Mouse (Mus musculus): ENCODE measurements at regions not wholly inside any gene's neighbourhood (a gene's known extent, or its start where the extent isn't known, plus 50 kb on each side); places are given as distances from the start of the nearest gene placed in this dataset.
A peak's percentile ranks its signal among the peaks of the same experiment; 100 is the strongest.

DNA sequence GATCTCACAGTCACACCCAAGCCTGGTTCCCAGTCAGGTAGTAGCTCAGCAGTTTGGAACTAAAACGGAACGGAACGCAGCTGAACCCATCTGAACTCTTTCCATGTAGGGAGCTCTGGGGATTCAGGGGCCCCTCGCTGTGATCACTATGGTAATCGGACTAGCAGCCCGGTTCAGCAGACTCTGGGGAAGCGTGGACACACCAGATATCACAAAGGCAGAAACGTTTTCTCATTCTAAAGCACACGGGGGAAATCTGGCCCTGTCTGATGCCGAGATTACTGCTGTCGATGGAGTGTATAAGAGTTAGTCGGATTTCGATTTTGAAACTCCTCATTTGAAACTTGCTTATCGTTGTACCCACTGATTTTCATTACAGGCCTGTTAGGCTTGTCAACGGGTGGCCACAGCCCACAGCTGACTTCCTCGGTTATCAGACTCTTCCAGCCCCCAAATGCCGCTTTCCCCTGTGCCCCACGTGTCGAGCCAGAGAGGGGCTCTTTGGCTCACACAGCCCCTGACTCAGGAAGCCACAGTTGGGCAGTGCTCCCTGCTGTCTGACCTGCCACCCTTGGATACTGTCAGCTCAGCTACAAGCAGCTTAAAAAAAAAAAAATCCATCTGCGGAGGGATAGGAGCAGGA is 207.8 kb upstream of the Cnr1 start:
- no peak overlapping the region for H3K27ac ChIP-seq
- WGBS, result 15% methylated on average over 20 of the region's 20 CpGs
- TF ChIP-seq CTCF (IDR thresholded peaks at IDR 0.05) (no peak), POLR2A (IDR thresholded peaks at IDR 0.05; ENCODE audit: insufficient read depth, low read depth, low read length) (no peak), EP300 (IDR thresholded peaks at IDR 0.05; ENCODE audit: insufficient read depth, low read depth, low read length) (no peak)
- H3K79me2 ChIP-seq (replicated peaks; ENCODE audit: control insufficient read depth, insufficient read depth, low read length), result no peaks in the 10 kb centered on the region
- no peaks in the 10 kb centered on the region for H3K27me3 ChIP-seq (ENCODE audit: control insufficient read depth, insufficient read depth, low read length)
- H3K4me3 ChIP-seq, result no peak overlapping the region
- no peaks in the 10 kb centered on the region for H3K4me1 ChIP-seq (ENCODE audit: control insufficient read depth, insufficient read depth, low read length)
- no peak overlapping the region for H3K9ac ChIP-seq (ENCODE audit: low read depth, low read length)
- intact Hi-C loops (cut with DNase I), result no loop called here
- DNase-seq, result no peak
- no peaks in the 10 kb centered on the region for H3K36me3 ChIP-seq (ENCODE audit: control insufficient read depth, insufficient read depth, low read length)

DNA sequence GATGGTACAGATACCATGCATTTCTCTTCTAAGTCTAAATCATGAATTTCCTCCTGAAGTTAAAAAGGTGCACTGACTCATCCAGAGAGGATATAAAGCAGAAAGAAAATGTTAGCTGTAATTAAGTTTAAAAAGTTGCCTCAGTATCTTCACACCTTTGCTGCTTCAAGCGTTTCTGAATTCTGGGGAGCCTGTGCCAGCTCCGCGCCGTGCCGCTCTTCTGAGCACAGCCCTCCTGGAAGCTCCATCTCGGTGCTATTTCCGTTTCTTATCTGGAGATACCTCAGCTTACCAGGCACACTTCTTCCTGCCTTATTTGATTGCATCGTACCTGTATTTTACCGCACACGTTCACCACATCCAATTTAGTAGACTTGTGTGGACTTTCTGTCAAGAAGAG is 203.4 kb upstream of the Cnr1 start:
- intact Hi-C loops (cut with DNase I), result no loop called here
- TF ChIP-seq EP300 (IDR thresholded peaks at IDR 0.05; ENCODE audit: insufficient read depth, low read depth, low read length) (no peak), CTCF (IDR thresholded peaks at IDR 0.05) (no peak), POLR2A (IDR thresholded peaks at IDR 0.05; ENCODE audit: insufficient read depth, low read depth, low read length) (no peak)
- H3K27me3 ChIP-seq (ENCODE audit: control insufficient read depth, insufficient read depth, low read length), result no peaks in the 10 kb centered on the region
- no peaks in the 10 kb centered on the region for H3K79me2 ChIP-seq (replicated peaks; ENCODE audit: control insufficient read depth, insufficient read depth, low read length)
- no peak for DNase-seq
- H3K27ac ChIP-seq, result no peak overlapping the region
- no peaks in the 10 kb centered on the region for H3K36me3 ChIP-seq (ENCODE audit: control insufficient read depth, insufficient read depth, low read length)
- no peaks in the 10 kb centered on the region for H3K4me1 ChIP-seq (ENCODE audit: control insufficient read depth, insufficient read depth, low read length)
- no peak overlapping the region for H3K4me3 ChIP-seq
- no peak overlapping the region for H3K9ac ChIP-seq (ENCODE audit: low read depth, low read length)
- 64% methylated on average over 10 of the region's 10 CpGs for WGBS

DNA sequence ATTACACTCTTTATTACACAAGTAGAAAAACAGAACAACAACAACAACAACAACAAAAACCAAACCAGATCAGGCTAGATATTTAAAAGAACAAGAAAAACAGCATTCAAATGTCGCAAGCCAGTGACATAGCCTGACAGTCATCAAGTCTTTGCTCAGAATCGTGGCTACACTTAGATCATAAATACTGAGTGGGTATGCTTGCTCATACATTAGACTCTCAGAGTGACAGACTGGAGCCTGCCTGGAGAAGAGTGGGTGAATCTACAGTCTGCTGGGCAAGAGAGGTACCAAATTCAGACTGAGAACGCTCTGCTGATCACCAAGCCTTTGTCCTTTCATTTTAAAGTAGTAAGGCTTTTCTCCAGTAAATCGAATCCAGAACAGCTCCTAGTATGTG is 202.4 kb upstream of the Cnr1 start:
- 80% methylated on average over 4 of the region's 4 CpGs for WGBS
- Histone ChIP-seq H3K27ac (no peak overlapping the region), H3K27me3 (ENCODE audit: control insufficient read depth, insufficient read depth, low read length) (no peaks in the 10 kb centered on the region), H3K36me3 (ENCODE audit: control insufficient read depth, insufficient read depth, low read length) (no peaks in the 10 kb centered on the region), H3K4me1 (ENCODE audit: control insufficient read depth, insufficient read depth, low read length) (no peaks in the 10 kb centered on the region), H3K79me2 (replicated peaks; ENCODE audit: control insufficient read depth, insufficient read depth, low read length) (no peaks in the 10 kb centered on the region), H3K9ac (ENCODE audit: low read depth, low read length) (no peak overlapping the region), H3K4me3 (no peak overlapping the region)
- intact Hi-C loops (cut with DNase I), result no loop called here
- no peak for TF ChIP-seq CTCF (IDR thresholded peaks at IDR 0.05)
- no peak for TF ChIP-seq EP300 (IDR thresholded peaks at IDR 0.05; ENCODE audit: insufficient read depth, low read depth, low read length)
- TF ChIP-seq POLR2A (IDR thresholded peaks at IDR 0.05; ENCODE audit: insufficient read depth, low read depth, low read length), result no peak
- no peak for DNase-seq

DNA sequence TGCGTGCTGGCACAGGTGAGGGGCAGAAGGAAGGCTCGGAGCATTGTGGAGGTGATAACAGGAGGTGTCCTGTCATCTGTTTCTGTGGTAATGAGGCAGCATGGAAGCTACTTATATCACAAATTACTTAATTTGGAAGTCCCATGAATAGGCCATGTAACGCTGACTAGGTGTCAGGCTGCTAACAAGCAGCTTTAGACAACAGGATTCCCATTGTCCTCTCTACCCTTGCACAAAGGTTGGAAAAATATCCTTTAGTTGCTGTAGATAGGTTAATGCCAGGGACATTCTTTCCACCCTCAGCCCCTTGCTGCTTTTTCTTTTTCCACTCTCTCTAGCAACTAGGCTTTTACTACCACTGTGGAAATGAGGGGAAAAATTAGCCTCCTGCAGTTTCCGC is 192.6 kb upstream of the Cnr1 start:
- Histone ChIP-seq H3K27me3 (ENCODE audit: control insufficient read depth, insufficient read depth, low read length) (no peaks in the 10 kb centered on the region), H3K27ac (no peak overlapping the region), H3K36me3 (ENCODE audit: control insufficient read depth, insufficient read depth, low read length) (no peaks in the 10 kb centered on the region), H3K4me1 (ENCODE audit: control insufficient read depth, insufficient read depth, low read length) (peaks cover 4% of the 10 kb centered on the region), H3K79me2 (replicated peaks; ENCODE audit: control insufficient read depth, insufficient read depth, low read length) (no peaks in the 10 kb centered on the region), H3K4me3 (no peak overlapping the region), H3K9ac (ENCODE audit: low read depth, low read length) (no peak overlapping the region)
- no peak for TF ChIP-seq POLR2A (IDR thresholded peaks at IDR 0.05; ENCODE audit: insufficient read depth, low read depth, low read length)
- intact Hi-C loops (cut with DNase I), result no loop called here
- no peak for DNase-seq
- WGBS, result 53% methylated on average over 4 of the region's 4 CpGs

DNA sequence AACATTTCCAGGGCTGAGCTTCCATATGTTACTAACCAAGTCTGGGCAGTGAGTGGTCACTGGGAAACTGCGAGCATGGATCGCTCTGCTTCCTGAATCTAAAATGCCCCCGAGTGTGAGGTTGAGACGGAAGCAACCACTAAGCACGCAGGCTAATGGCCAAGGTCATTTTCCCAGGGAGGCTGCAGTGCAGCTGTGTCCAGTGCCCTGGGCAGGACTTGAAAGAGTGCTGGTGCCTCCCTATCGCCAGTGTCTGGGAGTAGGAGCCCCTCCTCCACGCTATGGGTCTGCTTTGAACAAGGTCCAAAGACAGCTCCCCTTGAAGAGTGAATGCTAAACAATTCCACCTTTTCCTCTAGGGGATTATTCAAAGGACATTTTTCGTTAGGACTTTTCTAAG is 189.5 kb upstream of the Cnr1 start:
- 22% methylated on average over 8 of the region's 8 CpGs for WGBS
- H3K79me2 ChIP-seq (replicated peaks; ENCODE audit: control insufficient read depth, insufficient read depth, low read length), result no peaks in the 10 kb centered on the region
- H3K4me3 ChIP-seq, result no peak overlapping the region
- no peak overlapping the region for H3K27ac ChIP-seq
- peak in 1 of 2 experiments; percentile 10 for DNase-seq
- H3K36me3 ChIP-seq (ENCODE audit: control insufficient read depth, insufficient read depth, low read length), result no peaks in the 10 kb centered on the region
- peaks cover 4% of the 10 kb centered on the region for H3K4me1 ChIP-seq (ENCODE audit: control insufficient read depth, insufficient read depth, low read length)
- H3K9ac ChIP-seq (ENCODE audit: low read depth, low read length), result no peak overlapping the region
- no peaks in the 10 kb centered on the region for H3K27me3 ChIP-seq (ENCODE audit: control insufficient read depth, insufficient read depth, low read length)
- intact Hi-C loops (cut with DNase I), result no loop called here
- TF ChIP-seq CTCF (IDR thresholded peaks at IDR 0.05) (no peak), POLR2A (IDR thresholded peaks at IDR 0.05; ENCODE audit: insufficient read depth, low read depth, low read length) (no peak), EP300 (IDR thresholded peaks at IDR 0.05; ENCODE audit: insufficient read depth, low read depth, low read length) (no peak)

DNA sequence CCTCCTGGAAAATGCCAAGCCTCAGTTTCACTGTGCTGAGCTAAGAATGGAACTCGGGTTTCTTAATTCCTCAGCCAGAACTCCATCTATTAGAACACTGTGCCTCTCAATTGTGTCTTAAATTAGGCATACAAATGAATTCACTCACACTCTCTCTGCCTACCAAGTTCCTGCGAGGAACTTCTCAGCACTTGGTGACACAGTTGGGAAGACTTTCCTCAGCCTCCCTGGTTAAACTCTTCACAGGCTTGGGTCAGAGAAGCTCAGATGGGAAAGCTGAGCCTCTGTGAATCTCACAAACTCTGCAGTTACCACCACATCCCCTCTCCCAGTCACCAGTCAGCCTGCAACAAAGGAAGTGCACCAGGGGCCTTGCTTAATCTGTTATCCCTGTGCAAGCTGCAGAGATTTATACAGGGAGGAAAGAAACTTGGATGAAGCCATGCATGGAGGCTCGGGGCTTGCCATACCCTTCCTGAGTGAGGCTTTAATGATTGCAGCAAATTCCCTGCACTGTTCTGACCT is 188.9 kb upstream of the Cnr1 start:
- H3K79me2 ChIP-seq (replicated peaks; ENCODE audit: control insufficient read depth, insufficient read depth, low read length), result no peaks in the 10 kb centered on the region
- DNase-seq, result no peak
- H3K9ac ChIP-seq (ENCODE audit: low read depth, low read length), result no peak overlapping the region
- no peak overlapping the region for H3K4me3 ChIP-seq
- H3K36me3 ChIP-seq (ENCODE audit: control insufficient read depth, insufficient read depth, low read length), result no peaks in the 10 kb centered on the region
- H3K4me1 ChIP-seq (ENCODE audit: control insufficient read depth, insufficient read depth, low read length), result peaks cover 4% of the 10 kb centered on the region
- TF ChIP-seq POLR2A (IDR thresholded peaks at IDR 0.05; ENCODE audit: insufficient read depth, low read depth, low read length) (no peak), CTCF (IDR thresholded peaks at IDR 0.05) (no peak)
- intact Hi-C loops (cut with DNase I), result no loop called here
- 51% methylated on average over 3 of the region's 3 CpGs for WGBS
- H3K27me3 ChIP-seq (ENCODE audit: control insufficient read depth, insufficient read depth, low read length), result no peaks in the 10 kb centered on the region
- H3K27ac ChIP-seq, result no peak overlapping the region
